Mouse (Mus musculus): ENCODE data around the gene Cd160. TPM values are rescaled to one million over a fixed set of nuclear protein-coding genes. Genes with fewer than 3 reads are reported as not detected.

Gene Cd160
- total and polyA plus RNA-seq, 2 experiments from 2014 or later: 0.06 TPM; not detected in 1

GRCm38 (mm10) chr3:96868566-96868965 lies 39.4 kb upstream of the Cd160 start:
- Histone ChIP-seq H3K4me1 (ENCODE audit: insufficient read depth, low read length) (no peaks in the 10 kb centered on the region), H3K27me3 (ENCODE audit: insufficient read depth, low read length) (no peaks in the 10 kb centered on the region), H3K4me2 (ENCODE audit: low read depth, low read length, poor library complexity, severe bottlenecking) (no peak overlapping the region), H3K4me3 (ENCODE audit: low read depth, low read length) (no peak overlapping the region), H3K9me3 (ENCODE audit: low read length) (no peaks in the 10 kb centered on the region), H3K9ac (replicated peaks; ENCODE audit: low read length, poor library complexity, severe bottlenecking) (no peak overlapping the region), H3K36me3 (ENCODE audit: insufficient read depth, low read length) (peaks cover 49% of the 10 kb centered on the region), H3K27ac (ENCODE audit: low read depth, low read length) (no peak overlapping the region)
- WGBS: 93% methylated on average over 8 of the region's 8 CpGs
- ATAC-seq (ENCODE audit: low FRiP score) (no peak), DNase-seq (ENCODE audit: low spot score) (no peak)
- TF ChIP-seq CTCF (IDR thresholded peaks at IDR 0.05): no peak

- no peak for DNase-seq (ENCODE audit: low spot score)
- H3K4me1 ChIP-seq (ENCODE audit: insufficient read depth, low read length): no peaks in the 10 kb centered on the region
- no peak overlapping the region for H3K4me2 ChIP-seq (ENCODE audit: low read depth, low read length, poor library complexity, severe bottlenecking)
- H3K27ac ChIP-seq (ENCODE audit: low read depth, low read length): no peak overlapping the region
- H3K9ac ChIP-seq (replicated peaks; ENCODE audit: low read length, poor library complexity, severe bottlenecking): no peak overlapping the region
- H3K27me3 ChIP-seq (ENCODE audit: insufficient read depth, low read length): no peaks in the 10 kb centered on the region
- H3K9me3 ChIP-seq (ENCODE audit: low read length): no peaks in the 10 kb centered on the region
- peaks cover 43% of the 10 kb centered on the region for H3K36me3 ChIP-seq (ENCODE audit: insufficient read depth, low read length)
- WGBS: 87% methylated on average over 3 of the region's 3 CpGs
- H3K4me3 ChIP-seq (ENCODE audit: low read depth, low read length): no peak overlapping the region
- no peak for ATAC-seq (ENCODE audit: low FRiP score)
- no peak for TF ChIP-seq CTCF (IDR thresholded peaks at IDR 0.05)
Measured at GRCm38 (mm10) chr3:96867863-96868262, 38.7 kb upstream of the Cd160 start.

- Histone ChIP-seq H3K9ac (replicated peaks; ENCODE audit: low read length, poor library complexity, severe bottlenecking) (no peak overlapping the region), H3K27ac (ENCODE audit: low read depth, low read length) (no peak overlapping the region), H3K27me3 (ENCODE audit: insufficient read depth, low read length) (no peaks in the 10 kb centered on the region), H3K4me3 (ENCODE audit: low read depth, low read length) (no peak overlapping the region), H3K4me1 (ENCODE audit: insufficient read depth, low read length) (no peaks in the 10 kb centered on the region), H3K36me3 (ENCODE audit: insufficient read depth, low read length) (peaks cover 5% of the 10 kb centered on the region; the same call in 1 of the 2 replicates), H3K9me3 (ENCODE audit: low read length) (no peaks in the 10 kb centered on the region), H3K4me2 (ENCODE audit: low read depth, low read length, poor library complexity, severe bottlenecking) (no peak overlapping the region)
- 90% methylated on average over 5 of the region's 5 CpGs for WGBS
- TF ChIP-seq CTCF (IDR thresholded peaks at IDR 0.05): no peak
- no peak for DNase-seq (ENCODE audit: low spot score)
- no peak for ATAC-seq (ENCODE audit: low FRiP score)
Measured at GRCm38 (mm10) chr3:96860498-96860897, 31.3 kb upstream of the Cd160 start.

GRCm38 (mm10) chr3:96855833-96856232 lies 26.7 kb upstream of the Cd160 start:
- no peak overlapping the region for H3K4me2 ChIP-seq (ENCODE audit: low read depth, low read length, poor library complexity, severe bottlenecking)
- H3K9ac ChIP-seq (replicated peaks; ENCODE audit: low read length, poor library complexity, severe bottlenecking): no peak overlapping the region
- no peak overlapping the region for H3K4me3 ChIP-seq (ENCODE audit: low read depth, low read length)
- H3K4me1 ChIP-seq (ENCODE audit: insufficient read depth, low read length): no peaks in the 10 kb centered on the region
- no peaks in the 10 kb centered on the region for H3K27me3 ChIP-seq (ENCODE audit: insufficient read depth, low read length)
- no peak for TF ChIP-seq CTCF (IDR thresholded peaks at IDR 0.05)
- H3K9me3 ChIP-seq (ENCODE audit: low read length): no peaks in the 10 kb centered on the region
- H3K27ac ChIP-seq (ENCODE audit: low read depth, low read length): no peak overlapping the region
- H3K36me3 ChIP-seq (ENCODE audit: insufficient read depth, low read length): peaks cover 5% of the 10 kb centered on the region; the same call in 1 of the 2 replicates
- no peak for ATAC-seq (ENCODE audit: low FRiP score)
- no peak for DNase-seq (ENCODE audit: low spot score)
- WGBS: 71% methylated on average over 3 of the region's 3 CpGs

- Histone ChIP-seq H3K9ac (replicated peaks; ENCODE audit: low read length, poor library complexity, severe bottlenecking) (no peak overlapping the region), H3K27me3 (ENCODE audit: insufficient read depth, low read length) (no peaks in the 10 kb centered on the region), H3K4me1 (ENCODE audit: insufficient read depth, low read length) (no peaks in the 10 kb centered on the region), H3K36me3 (ENCODE audit: insufficient read depth, low read length) (no peaks in the 10 kb centered on the region), H3K27ac (ENCODE audit: low read depth, low read length) (no peak overlapping the region), H3K4me2 (ENCODE audit: low read depth, low read length, poor library complexity, severe bottlenecking) (no peak overlapping the region), H3K4me3 (ENCODE audit: low read depth, low read length) (no peak overlapping the region), H3K9me3 (ENCODE audit: low read length) (no peaks in the 10 kb centered on the region)
- TF ChIP-seq CTCF (IDR thresholded peaks at IDR 0.05): no peak
- DNase-seq (ENCODE audit: low spot score): no peak
- WGBS: 92% methylated on average over 4 of the region's 4 CpGs
- no peak for ATAC-seq (ENCODE audit: low FRiP score)
Measured at GRCm38 (mm10) chr3:96854376-96854775, 25.2 kb upstream of the Cd160 start.

GRCm38 (mm10) chr3:96852561-96852960 lies 23.4 kb upstream of the Cd160 start:
- DNase-seq (ENCODE audit: low spot score) (no peak), ATAC-seq (ENCODE audit: low FRiP score) (no peak)
- Histone ChIP-seq H3K36me3 (ENCODE audit: insufficient read depth, low read length) (no peaks in the 10 kb centered on the region), H3K9ac (replicated peaks; ENCODE audit: low read length, poor library complexity, severe bottlenecking) (no peak overlapping the region), H3K4me1 (ENCODE audit: insufficient read depth, low read length) (no peaks in the 10 kb centered on the region), H3K4me2 (ENCODE audit: low read depth, low read length, poor library complexity, severe bottlenecking) (no peak overlapping the region), H3K4me3 (ENCODE audit: low read depth, low read length) (no peak overlapping the region), H3K9me3 (ENCODE audit: low read length) (no peaks in the 10 kb centered on the region), H3K27me3 (ENCODE audit: insufficient read depth, low read length) (no peaks in the 10 kb centered on the region), H3K27ac (ENCODE audit: low read depth, low read length) (no peak overlapping the region)
- no peak for TF ChIP-seq CTCF (IDR thresholded peaks at IDR 0.05)
- 84% methylated on average over 6 of the region's 6 CpGs for WGBS
